Mouse (Mus musculus): ENCODE data around the gene Zfp821. TPM values are rescaled to one million over a fixed set of nuclear protein-coding genes. Genes with fewer than 3 reads are reported as not detected.

Gene Zfp821
- polyA plus RNA-seq, 1 experiment from 2014 or later, result 6.4 TPM

DNA sequence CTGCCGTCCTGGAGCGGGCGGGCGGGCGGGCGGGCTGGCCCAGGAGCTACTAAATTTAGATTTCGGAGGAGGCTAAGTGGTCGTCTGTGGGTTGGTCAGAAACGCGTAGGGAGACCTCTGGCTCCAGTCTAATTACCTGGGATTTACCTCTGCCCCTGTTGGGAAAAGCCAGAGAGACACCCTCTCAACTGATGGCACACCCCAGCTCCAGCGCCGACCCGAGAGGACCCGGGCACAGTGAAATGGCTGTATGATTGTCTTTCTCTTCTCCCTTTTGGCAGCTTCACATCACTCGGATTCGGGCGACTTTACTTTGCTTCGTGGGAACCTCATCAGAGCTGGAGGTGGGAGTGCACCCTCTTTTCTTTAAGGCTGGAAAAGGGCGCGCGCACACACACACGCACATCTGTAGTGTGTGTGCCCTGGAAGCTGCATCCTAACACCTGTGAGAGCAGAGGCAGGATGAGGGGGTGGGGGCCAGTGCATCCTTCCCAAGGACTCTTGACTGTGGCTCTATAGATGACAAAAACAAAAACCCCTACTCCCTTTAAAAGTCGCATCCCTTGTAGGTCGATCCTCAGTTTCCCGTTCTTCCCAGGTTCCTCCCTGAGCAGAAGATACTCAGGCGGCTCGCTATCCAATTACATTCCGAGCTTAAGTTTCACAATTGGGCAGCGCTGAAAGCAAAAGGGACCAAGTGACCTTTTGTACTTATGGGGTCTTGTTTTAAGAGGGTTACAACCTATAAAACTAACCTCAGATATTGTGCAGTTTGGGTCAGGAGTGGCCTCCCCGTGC is 929 bp downstream of the Zfp821 start:
- ATAC-seq, result peak; percentile 28
- Histone ChIP-seq H3K27ac (ENCODE audit: low read depth, low read length) (peak overlapping the region; percentile 89), H3K4me2 (replicated peaks; ENCODE audit: low read depth) (peak overlapping the region; percentile 86), H3K36me3 (ENCODE audit: control insufficient read depth, insufficient read depth) (peaks cover 29% of the 10 kb centered on the region; the same call in 1 of the 2 replicates), H3K9me3 (ENCODE audit: control insufficient read depth) (no peaks in the 10 kb centered on the region), H3K27me3 (replicated peaks; ENCODE audit: control insufficient read depth, insufficient read depth, low read length) (0 out of 2 replicates have a peak, but pooled peaks cover 3% of the 10 kb centered on the region), H3K4me3 (ENCODE audit: low read depth, low read length) (peak overlapping the region; percentile 97), H3K4me1 (replicated peaks; ENCODE audit: control insufficient read depth, insufficient read depth, low read length) (0 out of 2 replicates have a peak, but pooled peaks cover 3% of the 10 kb centered on the region), H3K9ac (ENCODE audit: low read depth, low read length) (peak overlapping the region; percentile 96)
- 2% methylated on average over 26 of the region's 30 CpGs for WGBS
- TF ChIP-seq CTCF (IDR thresholded peaks at IDR 0.05; ENCODE audit: low read depth), result no peak

- TF ChIP-seq CTCF (IDR thresholded peaks at IDR 0.05; ENCODE audit: low read depth), result peak; percentile 88
- Histone ChIP-seq H3K4me1 (replicated peaks; ENCODE audit: control insufficient read depth, insufficient read depth, low read length) (0 out of 2 replicates have a peak, but pooled peaks cover 3% of the 10 kb centered on the region), H3K4me3 (ENCODE audit: low read depth, low read length) (peak overlapping the region; percentile 97), H3K36me3 (ENCODE audit: control insufficient read depth, insufficient read depth) (peaks cover 34% of the 10 kb centered on the region; the same call in 1 of the 2 replicates), H3K27ac (ENCODE audit: low read depth, low read length) (no peak overlapping the region), H3K9ac (ENCODE audit: low read depth, low read length) (no peak overlapping the region; the same call in 1 of the 2 replicates), H3K4me2 (replicated peaks; ENCODE audit: low read depth) (peak overlapping the region; percentile 86), H3K9me3 (ENCODE audit: control insufficient read depth) (no peaks in the 10 kb centered on the region), H3K27me3 (replicated peaks; ENCODE audit: control insufficient read depth, insufficient read depth, low read length) (0 out of 2 replicates have a peak, but pooled peaks cover 3% of the 10 kb centered on the region)
- 0 out of 2 replicates have a peak, but pooled peaks have one; percentile 41 for ATAC-seq
- WGBS, result 3% methylated on average over 2 of the region's 2 CpGs
These were observed 1.5 kb downstream of the Zfp821 start for GRCm38 (mm10) chr8:109706874-109707237.

DNA sequence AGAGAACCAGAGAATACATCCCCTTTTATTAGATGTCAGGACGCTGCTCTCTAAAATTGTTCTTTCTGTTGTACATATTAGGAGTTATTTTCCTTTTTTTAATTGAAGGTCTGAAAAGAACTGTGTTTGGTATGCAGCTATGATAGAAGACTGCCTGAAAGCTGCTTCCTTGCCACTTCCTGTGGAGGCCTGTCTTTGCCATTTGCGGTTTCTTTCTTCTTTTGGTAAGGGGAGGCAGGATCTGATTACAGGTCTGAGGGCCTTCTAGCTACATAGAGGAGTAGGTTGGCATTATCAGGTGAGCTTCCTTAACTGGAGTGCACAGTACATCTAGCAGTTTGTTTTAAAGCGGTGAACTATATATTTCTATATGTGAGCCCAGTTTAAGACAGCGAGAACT is 2.6 kb downstream of the Zfp821 start:
- TF ChIP-seq CTCF (IDR thresholded peaks at IDR 0.05; ENCODE audit: low read depth), result no peak
- Histone ChIP-seq H3K4me1 (replicated peaks; ENCODE audit: control insufficient read depth, insufficient read depth, low read length) (0 out of 2 replicates have a peak, but pooled peaks cover 3% of the 10 kb centered on the region), H3K9ac (ENCODE audit: low read depth, low read length) (no peak overlapping the region), H3K27ac (ENCODE audit: low read depth, low read length) (no peak overlapping the region), H3K4me3 (ENCODE audit: low read depth, low read length) (no peak overlapping the region), H3K9me3 (ENCODE audit: control insufficient read depth) (no peaks in the 10 kb centered on the region), H3K4me2 (replicated peaks; ENCODE audit: low read depth) (no peak overlapping the region), H3K27me3 (replicated peaks; ENCODE audit: control insufficient read depth, insufficient read depth, low read length) (no peaks in the 10 kb centered on the region), H3K36me3 (ENCODE audit: control insufficient read depth, insufficient read depth) (peaks cover 39% of the 10 kb centered on the region; the same call in 1 of the 2 replicates)
- over 99% methylated on average over 4 of the region's 4 CpGs for WGBS
- ATAC-seq, result no peak

- Histone ChIP-seq H3K4me3 (ENCODE audit: low read depth, low read length) (no peak overlapping the region), H3K4me1 (replicated peaks; ENCODE audit: control insufficient read depth, insufficient read depth, low read length) (no peaks in the 10 kb centered on the region), H3K27ac (ENCODE audit: low read depth, low read length) (no peak overlapping the region), H3K27me3 (replicated peaks; ENCODE audit: control insufficient read depth, insufficient read depth, low read length) (no peaks in the 10 kb centered on the region), H3K4me2 (replicated peaks; ENCODE audit: low read depth) (no peak overlapping the region), H3K9ac (ENCODE audit: low read depth, low read length) (no peak overlapping the region), H3K36me3 (ENCODE audit: control insufficient read depth, insufficient read depth) (peaks cover 66% of the 10 kb centered on the region), H3K9me3 (ENCODE audit: control insufficient read depth) (no peaks in the 10 kb centered on the region)
- no peak for TF ChIP-seq CTCF (IDR thresholded peaks at IDR 0.05; ENCODE audit: low read depth)
- 82% methylated on average over 1 of the region's 1 CpGs for WGBS
- ATAC-seq, result no peak
These were observed 7.2 kb downstream of the Zfp821 start for GRCm38 (mm10) chr8:109712521-109712920.

GRCm38 (mm10) chr8:109714961-109715360 is 9.6 kb downstream of the Zfp821 start:
- Histone ChIP-seq H3K36me3 (ENCODE audit: control insufficient read depth, insufficient read depth) (peaks cover 69% of the 10 kb centered on the region), H3K4me2 (replicated peaks; ENCODE audit: low read depth) (no peak overlapping the region), H3K27ac (ENCODE audit: low read depth, low read length) (no peak overlapping the region), H3K9ac (ENCODE audit: low read depth, low read length) (no peak overlapping the region), H3K9me3 (ENCODE audit: control insufficient read depth) (no peaks in the 10 kb centered on the region), H3K4me1 (replicated peaks; ENCODE audit: control insufficient read depth, insufficient read depth, low read length) (no peaks in the 10 kb centered on the region), H3K4me3 (ENCODE audit: low read depth, low read length) (no peak overlapping the region), H3K27me3 (replicated peaks; ENCODE audit: control insufficient read depth, insufficient read depth, low read length) (no peaks in the 10 kb centered on the region)
- no peak for ATAC-seq
- WGBS, result 86% methylated on average over 5 of the region's 5 CpGs
- no peak for TF ChIP-seq CTCF (IDR thresholded peaks at IDR 0.05; ENCODE audit: low read depth)

- Histone ChIP-seq H3K9me3 (ENCODE audit: control insufficient read depth) (no peaks in the 10 kb centered on the region), H3K4me3 (ENCODE audit: low read depth, low read length) (no peak overlapping the region), H3K4me1 (replicated peaks; ENCODE audit: control insufficient read depth, insufficient read depth, low read length) (no peaks in the 10 kb centered on the region), H3K27ac (ENCODE audit: low read depth, low read length) (no peak overlapping the region), H3K4me2 (replicated peaks; ENCODE audit: low read depth) (no peak overlapping the region), H3K27me3 (replicated peaks; ENCODE audit: control insufficient read depth, insufficient read depth, low read length) (no peaks in the 10 kb centered on the region), H3K9ac (ENCODE audit: low read depth, low read length) (no peak overlapping the region), H3K36me3 (ENCODE audit: control insufficient read depth, insufficient read depth) (peaks cover 54% of the 10 kb centered on the region)
- no peak for TF ChIP-seq CTCF (IDR thresholded peaks at IDR 0.05; ENCODE audit: low read depth)
- 87% methylated on average over 3 of the region's 3 CpGs for WGBS
- no peak for ATAC-seq
These were observed 19.8 kb downstream of the Zfp821 start for GRCm38 (mm10) chr8:109725106-109725505.
